Mouse (Mus musculus): Measurements from ENCODE around the gene Col1a2.

DNA sequence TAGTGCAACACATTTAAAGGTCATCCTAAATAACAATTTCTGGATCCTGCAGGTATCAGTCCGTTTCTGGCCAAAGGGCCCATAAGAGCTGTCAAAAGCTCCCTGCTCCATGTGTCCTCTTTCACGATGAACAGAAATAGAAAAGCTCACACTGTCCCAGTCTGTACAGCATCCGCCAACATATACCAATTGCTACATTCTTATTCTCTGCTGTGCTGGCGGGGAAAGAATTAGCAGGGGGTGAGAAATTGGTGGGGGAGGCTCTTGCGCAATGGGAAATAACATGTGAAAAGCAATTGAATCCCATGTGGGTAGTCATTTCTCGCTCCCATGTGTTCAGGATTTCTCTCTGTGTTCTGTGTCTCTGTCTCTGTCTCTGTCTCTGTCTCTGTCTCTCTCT is 73.7 kb downstream of the Col1a2 start:
- TF ChIP-seq EP300 (IDR thresholded peaks at IDR 0.05; ENCODE audit: low read depth), result no peak
- TF ChIP-seq CTCF (IDR thresholded peaks at IDR 0.05; ENCODE audit: low read depth), result no peak

Data from liver, postnatal 0 days (tissue).